Mouse (Mus musculus): ENCODE data around the gene Vangl2.
"Not testable (repeated sequence)": the region's sequence is repeated elsewhere in the genome, so short reads cannot be mapped to it uniquely, and the experiment has no call there.

Gene Vangl2

GRCm38 (mm10) chr1:172001665-172002064, 26.6 kb downstream of the Vangl2 start:
- DNase-seq (ENCODE audit: low spot score) = no peak

GRCm38 (mm10) chr1:172000641-172001040, 27.6 kb downstream of the Vangl2 start:
- peak; percentile 62 for DNase-seq (ENCODE audit: low spot score)

- no peak for DNase-seq (ENCODE audit: low spot score)
Observed at GRCm38 (mm10) chr1:171998820-171999597, 29.2 kb downstream of the Vangl2 start.

- DNase-seq (ENCODE audit: low spot score) = no peak
Observed at GRCm38 (mm10) chr1:171996701-171997100, 31.5 kb downstream of the Vangl2 start.

- DNase-seq (ENCODE audit: low spot score) = no peak
Observed at GRCm38 (mm10) chr1:171994918-171995715, 33.1 kb downstream of the Vangl2 start.

GRCm38 (mm10) chr1:171994501-171994900, 33.7 kb downstream of the Vangl2 start:
- no peak for DNase-seq (ENCODE audit: low spot score)

GRCm38 (mm10) chr1:171992901-171993530, 35.2 kb downstream of the Vangl2 start:
- DNase-seq (ENCODE audit: low spot score) = no peak

GRCm38 (mm10) chr1:171991883-171992282, 36.4 kb downstream of the Vangl2 start:
- DNase-seq (ENCODE audit: low spot score) = no peak

- DNase-seq (ENCODE audit: low spot score) = no peak
Observed at GRCm38 (mm10) chr1:171984121-171984520, 44.1 kb downstream of the Vangl2 start.

- no peak for DNase-seq (ENCODE audit: low spot score)
Observed at GRCm38 (mm10) chr1:171983372-171984001, 44.8 kb downstream of the Vangl2 start.

- no peak for DNase-seq (ENCODE audit: low spot score)
Observed at GRCm38 (mm10) chr1:171982740-171983139, 45.5 kb downstream of the Vangl2 start.

- DNase-seq (ENCODE audit: low spot score) = no peak
Observed at GRCm38 (mm10) chr1:171982170-171982569, 46.1 kb downstream of the Vangl2 start.

GRCm38 (mm10) chr1:171979969-171980730, 48.1 kb downstream of the Vangl2 start:
- no peak for DNase-seq (ENCODE audit: low spot score)

- no peak for DNase-seq (ENCODE audit: low spot score)
Observed at GRCm38 (mm10) chr1:171977891-171978290, 50.4 kb downstream of the Vangl2 start.

GRCm38 (mm10) chr1:171976826-171977539, 51.3 kb downstream of the Vangl2 start:
- no peak for DNase-seq (ENCODE audit: low spot score)

GRCm38 (mm10) chr1:171975831-171976230, 52.4 kb downstream of the Vangl2 start:
- DNase-seq (ENCODE audit: low spot score) = no peak

GRCm38 (mm10) chr1:171975377-171975776, 52.9 kb downstream of the Vangl2 start:
- DNase-seq (ENCODE audit: low spot score) = no peak

GRCm38 (mm10) chr1:171974361-171974760, 53.9 kb downstream of the Vangl2 start:
- DNase-seq (ENCODE audit: low spot score) = not testable (repeated sequence)

GRCm38 (mm10) chr1:171970854-171971586, 57.2 kb downstream of the Vangl2 start:
- no peak for DNase-seq (ENCODE audit: low spot score)

GRCm38 (mm10) chr1:171969221-171969620, 59.0 kb downstream of the Vangl2 start:
- DNase-seq (ENCODE audit: low spot score) = no peak
